Mouse (Mus musculus): ENCODE measurements around the gene Stk25. TPM values are rescaled to one million over a fixed set of nuclear protein-coding genes. Genes with fewer than 3 reads are reported as not detected.

Stk25 gene
- polyA plus RNA-seq, 1 experiment = 79.6 TPM

DNA sequence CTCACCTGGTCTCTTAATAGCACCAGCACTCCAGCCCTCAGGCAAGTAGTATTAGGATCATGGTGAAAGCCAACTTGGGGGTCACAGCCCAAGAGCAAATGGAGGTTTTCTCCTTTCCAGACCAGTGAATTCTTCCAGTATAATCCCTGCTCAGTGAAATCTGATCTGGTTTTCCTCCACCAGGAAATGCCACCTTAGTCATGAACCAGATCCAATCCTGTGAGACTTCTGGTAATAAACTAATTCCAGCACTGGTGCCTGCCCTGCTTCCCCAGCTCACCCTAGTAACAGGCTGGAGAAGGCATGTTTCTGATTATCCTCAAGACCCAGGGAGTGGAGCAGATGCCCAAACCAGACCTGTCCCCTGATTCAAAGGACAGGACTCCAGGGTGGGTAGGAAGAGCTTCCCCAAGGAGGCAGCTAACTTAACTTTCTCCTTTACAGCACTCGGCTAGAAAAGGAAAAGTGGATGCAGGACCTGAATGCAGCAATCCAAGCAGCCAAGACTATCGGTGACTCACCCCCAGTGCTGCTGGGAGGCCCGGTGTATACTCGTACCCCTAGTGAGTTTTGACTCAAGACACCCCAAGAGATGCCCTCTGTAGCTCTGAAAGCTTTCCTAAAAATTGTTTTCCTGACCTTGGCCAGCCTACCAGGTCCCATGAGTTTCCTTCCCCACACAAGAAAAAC, 40.3 kb downstream of the Stk25 start:
- Histone ChIP-seq H3K9ac (ENCODE audit: low read depth, poor library complexity, severe bottlenecking) (no peak overlapping the region), H3K4me3 (ENCODE audit: low read depth, low read length) (no peak overlapping the region), H3K9me3 (replicated peaks; ENCODE audit: control insufficient read depth, insufficient read depth, low read length, poor library complexity, severe bottlenecking) (no peaks in the 10 kb centered on the region), H3K27me3 (ENCODE audit: control insufficient read depth, insufficient read depth, low read length, poor library complexity, severe bottlenecking) (no peaks in the 10 kb centered on the region), H3K27ac (ENCODE audit: insufficient read depth, low read length) (no peak overlapping the region), H3K4me1 (ENCODE audit: control insufficient read depth, insufficient read depth, low read length) (no peaks in the 10 kb centered on the region), H3K36me3 (ENCODE audit: control insufficient read depth, insufficient read depth, low read length, poor library complexity, severe bottlenecking) (peaks cover 6% of the 10 kb centered on the region; the same call in 1 of the 2 replicates)
- TF ChIP-seq POLR2A (IDR thresholded peaks at IDR 0.05; ENCODE audit: insufficient read depth, low read length) (no peak), EP300 (IDR thresholded peaks at IDR 0.05; ENCODE audit: insufficient read depth, low read depth, low read length) (no peak), CTCF (IDR thresholded peaks at IDR 0.05; ENCODE audit: low read depth, low read length) (no peak)

DNA sequence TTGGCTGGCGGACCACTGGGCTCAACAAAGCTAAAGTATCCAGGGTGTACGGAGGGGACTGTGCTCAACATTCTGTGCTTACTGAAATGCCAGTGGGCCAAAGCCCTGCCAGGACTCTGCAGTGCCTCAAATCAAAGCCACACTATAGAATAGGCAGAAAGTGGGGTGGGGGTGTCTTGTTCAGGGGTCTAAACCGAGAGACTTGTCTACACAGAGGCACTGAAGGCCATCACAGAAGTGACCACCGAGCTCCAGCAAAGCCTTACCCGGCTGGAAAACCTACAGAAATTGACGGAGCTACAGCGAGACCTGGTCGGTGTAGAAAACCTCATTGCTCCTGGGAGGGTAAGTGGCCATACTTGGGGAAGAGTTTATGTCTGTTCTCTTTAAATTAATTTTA, 48.7 kb downstream of the Stk25 start:
- Histone ChIP-seq H3K9ac (ENCODE audit: low read depth, poor library complexity, severe bottlenecking) (no peak overlapping the region), H3K4me1 (ENCODE audit: control insufficient read depth, insufficient read depth, low read length) (peaks cover 3% of the 10 kb centered on the region), H3K4me3 (ENCODE audit: low read depth, low read length) (no peak overlapping the region), H3K27ac (ENCODE audit: insufficient read depth, low read length) (no peak overlapping the region), H3K36me3 (ENCODE audit: control insufficient read depth, insufficient read depth, low read length, poor library complexity, severe bottlenecking) (no peaks in the 10 kb centered on the region), H3K27me3 (ENCODE audit: control insufficient read depth, insufficient read depth, low read length, poor library complexity, severe bottlenecking) (no peaks in the 10 kb centered on the region), H3K9me3 (replicated peaks; ENCODE audit: control insufficient read depth, insufficient read depth, low read length, poor library complexity, severe bottlenecking) (no peaks in the 10 kb centered on the region)
- no peak for TF ChIP-seq POLR2A (IDR thresholded peaks at IDR 0.05; ENCODE audit: insufficient read depth, low read length)
- TF ChIP-seq CTCF (IDR thresholded peaks at IDR 0.05; ENCODE audit: low read depth, low read length) = no peak
- no peak for TF ChIP-seq EP300 (IDR thresholded peaks at IDR 0.05; ENCODE audit: insufficient read depth, low read depth, low read length)

DNA sequence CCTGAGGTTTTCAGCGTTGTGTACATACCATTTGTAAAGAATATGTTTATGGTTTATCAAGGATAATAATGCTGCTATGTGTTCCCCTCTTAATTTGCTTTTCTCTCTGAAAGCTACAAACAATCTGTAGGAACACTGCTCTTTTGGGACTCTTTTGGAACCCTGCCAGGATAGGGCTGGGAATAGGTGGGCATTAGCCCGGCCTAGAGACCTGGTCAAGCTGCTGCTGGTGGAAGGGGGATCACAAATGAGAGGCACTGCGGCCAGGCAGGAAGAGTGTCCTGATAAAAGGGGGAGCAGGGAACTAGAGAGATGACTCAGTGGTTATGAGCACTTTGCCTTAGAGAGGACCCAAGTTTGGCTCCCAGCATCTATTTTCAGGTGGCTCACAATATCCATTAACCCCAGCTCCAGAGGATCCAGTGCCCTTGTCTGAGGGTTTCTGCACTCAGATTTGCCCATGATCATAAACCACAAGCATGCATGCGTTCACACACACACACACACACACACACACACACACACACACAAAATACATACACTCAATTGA, 49.7 kb downstream of the Stk25 start:
- H3K27ac ChIP-seq (ENCODE audit: insufficient read depth, low read length) = no peak overlapping the region
- H3K9ac ChIP-seq (ENCODE audit: low read depth, poor library complexity, severe bottlenecking) = no peak overlapping the region
- peaks cover 3% of the 10 kb centered on the region for H3K4me1 ChIP-seq (ENCODE audit: control insufficient read depth, insufficient read depth, low read length)
- no peaks in the 10 kb centered on the region for H3K27me3 ChIP-seq (ENCODE audit: control insufficient read depth, insufficient read depth, low read length, poor library complexity, severe bottlenecking)
- TF ChIP-seq POLR2A (IDR thresholded peaks at IDR 0.05; ENCODE audit: insufficient read depth, low read length) = no peak
- no peak for TF ChIP-seq EP300 (IDR thresholded peaks at IDR 0.05; ENCODE audit: insufficient read depth, low read depth, low read length)
- no peak for TF ChIP-seq CTCF (IDR thresholded peaks at IDR 0.05; ENCODE audit: low read depth, low read length)
- no peaks in the 10 kb centered on the region for H3K36me3 ChIP-seq (ENCODE audit: control insufficient read depth, insufficient read depth, low read length, poor library complexity, severe bottlenecking)
- no peak overlapping the region for H3K4me3 ChIP-seq (ENCODE audit: low read depth, low read length)
- H3K9me3 ChIP-seq (replicated peaks; ENCODE audit: control insufficient read depth, insufficient read depth, low read length, poor library complexity, severe bottlenecking) = no peaks in the 10 kb centered on the region

DNA sequence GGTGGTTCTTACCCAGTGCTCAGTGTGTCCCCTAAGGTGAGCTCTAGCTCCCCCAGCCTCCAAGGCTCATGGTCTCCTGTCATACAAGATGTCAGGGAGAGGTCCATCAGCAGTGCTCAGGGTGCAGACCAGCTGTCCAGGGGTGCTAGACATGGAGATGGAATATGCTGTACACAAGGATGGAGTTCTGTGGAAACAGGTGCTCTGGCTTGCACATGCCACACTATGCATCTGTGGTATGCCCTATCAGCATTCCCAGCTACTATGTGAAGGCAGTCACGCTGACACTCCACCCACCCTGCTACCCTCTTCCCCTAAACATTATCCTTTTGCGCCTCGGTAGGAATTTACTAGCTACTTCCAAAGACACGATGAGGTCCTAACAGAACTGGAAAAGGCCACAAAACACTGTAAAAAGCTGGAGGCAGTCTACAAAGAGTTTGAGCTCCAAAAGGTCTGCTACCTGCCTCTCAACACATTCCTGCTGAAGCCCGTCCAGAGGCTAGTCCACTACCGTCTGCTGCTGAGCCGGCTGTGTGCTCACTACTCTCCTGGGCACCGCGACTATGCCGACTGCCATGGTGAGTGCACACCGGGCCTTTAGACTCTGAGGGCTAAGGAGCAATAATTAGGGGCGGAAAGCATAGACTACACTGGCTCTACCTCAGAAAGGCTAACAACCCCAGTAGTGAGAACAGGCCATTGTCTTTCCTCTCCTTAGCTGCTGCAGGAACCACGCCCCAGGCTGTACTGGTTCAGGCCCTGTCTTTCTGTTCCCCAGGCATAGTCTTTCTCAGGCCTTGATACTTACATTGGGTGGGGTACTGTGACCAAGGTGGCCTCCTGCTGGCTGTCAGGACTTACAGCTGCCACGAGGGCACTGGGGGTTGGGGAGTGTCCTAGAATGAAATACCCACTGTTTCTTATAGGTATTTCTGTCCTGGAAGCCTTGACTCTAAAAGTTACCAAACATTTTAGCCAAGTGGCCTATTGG, 51.1 kb downstream of the Stk25 start:
- Histone ChIP-seq H3K9ac (ENCODE audit: low read depth, poor library complexity, severe bottlenecking) (no peak overlapping the region), H3K4me3 (ENCODE audit: low read depth, low read length) (no peak overlapping the region), H3K4me1 (ENCODE audit: control insufficient read depth, insufficient read depth, low read length) (peaks cover 3% of the 10 kb centered on the region), H3K36me3 (ENCODE audit: control insufficient read depth, insufficient read depth, low read length, poor library complexity, severe bottlenecking) (no peaks in the 10 kb centered on the region), H3K27me3 (ENCODE audit: control insufficient read depth, insufficient read depth, low read length, poor library complexity, severe bottlenecking) (no peaks in the 10 kb centered on the region), H3K27ac (ENCODE audit: insufficient read depth, low read length) (no peak overlapping the region), H3K9me3 (replicated peaks; ENCODE audit: control insufficient read depth, insufficient read depth, low read length, poor library complexity, severe bottlenecking) (no peaks in the 10 kb centered on the region)
- TF ChIP-seq CTCF (IDR thresholded peaks at IDR 0.05; ENCODE audit: low read depth, low read length) (peak; percentile 7), EP300 (IDR thresholded peaks at IDR 0.05; ENCODE audit: insufficient read depth, low read depth, low read length) (no peak), POLR2A (IDR thresholded peaks at IDR 0.05; ENCODE audit: insufficient read depth, low read length) (no peak)

DNA sequence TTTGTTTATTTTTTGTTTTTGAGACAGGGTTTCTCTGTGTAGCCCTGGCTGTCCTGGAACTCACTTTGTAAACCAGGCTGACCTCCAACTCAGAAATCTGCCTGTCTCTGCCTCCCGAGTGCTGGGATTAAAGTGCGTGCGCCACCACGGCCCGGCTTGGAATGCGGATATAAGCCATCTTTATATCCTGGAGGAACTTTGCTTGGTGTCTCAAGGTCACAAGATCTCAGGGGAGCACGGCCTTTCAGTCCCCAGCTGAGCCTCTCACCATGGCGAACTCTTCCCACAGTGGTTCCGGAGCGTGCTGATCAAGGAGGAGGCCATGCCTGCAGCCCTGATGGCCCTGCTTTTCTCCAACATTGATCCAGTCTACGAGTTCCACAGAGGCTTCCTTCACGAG, 54.5 kb downstream of the Stk25 start:
- no peak overlapping the region for H3K9ac ChIP-seq (ENCODE audit: low read depth, poor library complexity, severe bottlenecking)
- H3K36me3 ChIP-seq (ENCODE audit: control insufficient read depth, insufficient read depth, low read length, poor library complexity, severe bottlenecking) = no peaks in the 10 kb centered on the region
- no peaks in the 10 kb centered on the region for H3K27me3 ChIP-seq (ENCODE audit: control insufficient read depth, insufficient read depth, low read length, poor library complexity, severe bottlenecking)
- no peak for TF ChIP-seq CTCF (IDR thresholded peaks at IDR 0.05; ENCODE audit: low read depth, low read length)
- TF ChIP-seq EP300 (IDR thresholded peaks at IDR 0.05; ENCODE audit: insufficient read depth, low read depth, low read length) = no peak
- no peak for TF ChIP-seq POLR2A (IDR thresholded peaks at IDR 0.05; ENCODE audit: insufficient read depth, low read length)
- no peak overlapping the region for H3K27ac ChIP-seq (ENCODE audit: insufficient read depth, low read length)
- no peak overlapping the region for H3K4me3 ChIP-seq (ENCODE audit: low read depth, low read length)
- H3K9me3 ChIP-seq (replicated peaks; ENCODE audit: control insufficient read depth, insufficient read depth, low read length, poor library complexity, severe bottlenecking) = no peaks in the 10 kb centered on the region
- peaks cover 3% of the 10 kb centered on the region for H3K4me1 ChIP-seq (ENCODE audit: control insufficient read depth, insufficient read depth, low read length)
